In genomic region chr12:57307337-57307736, GRCm38 (mm10) we compare ENCODE assay signal across 26 mouse cellular contexts.
"Had no signal": no experiment of that assay in that cellular context is flagged by ENCODE, and none has a peak within 500 bp of the region (broad histone marks: within the 10 kb centered on the region; RNA-seq: fewer than 3 reads in every experiment).

No protein-coding gene starts in this region.

- H3K9me3 ChIP-seq: heart, embryonic 13.5 days; heart, embryonic 15.5 days; hindbrain, embryonic 10.5 days; hindbrain, embryonic 12.5 days; intestine, embryonic 15.5 days; kidney, embryonic 15.5 days; limb, embryonic 13.5 days; limb, embryonic 15.5 days; liver, embryonic 12.5 days had no signal

- H3K9ac ChIP-seq: heart, embryonic 13.5 days; heart, embryonic 15.5 days; hindbrain, embryonic 12.5 days; hindbrain, embryonic 14.5 days; intestine, embryonic 15.5 days; kidney, embryonic 15.5 days; limb, embryonic 13.5 days; limb, embryonic 15.5 days; liver, embryonic 12.5 days had no signal

- H3K36me3 ChIP-seq: heart, embryonic 13.5 days; heart, embryonic 15.5 days; hindbrain, embryonic 10.5 days; hindbrain, embryonic 12.5 days; intestine, embryonic 15.5 days; kidney, embryonic 15.5 days; limb, embryonic 13.5 days; limb, embryonic 15.5 days; liver, embryonic 12.5 days had no signal

- H3K4me2 ChIP-seq: heart, embryonic 11.5 days; heart, embryonic 13.5 days; heart, embryonic 15.5 days; hindbrain, embryonic 12.5 days; hindbrain, embryonic 14.5 days; intestine, embryonic 15.5 days; kidney, embryonic 15.5 days; limb, embryonic 13.5 days; limb, embryonic 15.5 days; liver, embryonic 12.5 days had no signal

- ATAC-seq: hindbrain, embryonic 16.5 days; inflammation-experienced regulatory T-cells, adult 6 months; intestine, embryonic 15.5 days; liver, embryonic 12.5 days had no signal

- H3K4me3 ChIP-seq: heart, adult 2 months; heart, embryonic 13.5 days; heart, embryonic 15.5 days; hindbrain, embryonic 10.5 days; hindbrain, embryonic 12.5 days; intestine, embryonic 15.5 days; kidney, embryonic 15.5 days; limb, embryonic 13.5 days; limb, embryonic 15.5 days; liver, embryonic 12.5 days had no signal

- H3K27me3 ChIP-seq: heart, embryonic 13.5 days; heart, embryonic 15.5 days; hindbrain, embryonic 12.5 days; intestine, embryonic 15.5 days; kidney, embryonic 15.5 days; limb, embryonic 13.5 days; limb, embryonic 15.5 days; liver, embryonic 12.5 days had no signal

- H3K27ac ChIP-seq: heart, adult 2 months; heart, embryonic 13.5 days; heart, embryonic 15.5 days; hindbrain, embryonic 10.5 days; hindbrain, embryonic 12.5 days; hindbrain, embryonic 14.5 days; intestine, embryonic 15.5 days; kidney, embryonic 15.5 days; kidney, postnatal 0 days; limb, embryonic 13.5 days; limb, embryonic 15.5 days; liver, embryonic 12.5 days had no signal

- DNase-seq: gastrocnemius, postnatal 25 days; heart, adult 2 months; heart, postnatal 14 days; heart, postnatal 4 days; kidney, adult 11 months; kidney, adult 2 months; kidney, adult 9 months; kidney, postnatal 14 days; kidney, postnatal 36 days; layer of hippocampus, adult 9-11 months; layer of hippocampus, postnatal 36 days; left cerebral cortex, postnatal 4 days had no signal

- H3K4me1 ChIP-seq: heart, embryonic 13.5 days; heart, embryonic 15.5 days; hindbrain, embryonic 10.5 days; hindbrain, embryonic 12.5 days; intestine, embryonic 15.5 days; kidney, embryonic 15.5 days; limb, embryonic 13.5 days; limb, embryonic 15.5 days; liver, embryonic 12.5 days had no signal
